Mouse (Mus musculus) testis, adult 2 months (tissue): ENCODE measurements at regions not wholly inside any gene's neighbourhood (a gene's known extent, or its start where the extent isn't known, plus 50 kb on each side); places are given as distances from the start of the nearest gene placed in this dataset.

ENCODE experiments used
- H3K27ac ChIP-seq: fragments of 200-500 bp; 2 replicates; pipeline ENCODE4 v1.5.1; 2012; ENCODE audit warnings: low read depth, low read length; ENCODE audit not compliant: control insufficient read depth, insufficient read depth
- H3K27me3 ChIP-seq: fragments of 200-500 bp; 2 replicates; pipeline ENCODE4 v1.6.1; 2012; ENCODE audit warnings: mild to moderate bottlenecking, low read length, moderate library complexity; ENCODE audit not compliant: control insufficient read depth, insufficient read depth
- H3K36me3 ChIP-seq: fragments of 200-500 bp; 2 replicates; pipeline ENCODE4 v1.6.1; 2012; ENCODE audit warnings: mild to moderate bottlenecking, low read length; ENCODE audit not compliant: control insufficient read depth, insufficient read depth
- H3K4me1 ChIP-seq: fragments of 200-500 bp; 2 replicates; pipeline ENCODE4 v1.6.1; 2012; ENCODE audit warnings: low read length; ENCODE audit not compliant: control insufficient read depth, insufficient read depth
- H3K4me3 ChIP-seq: fragments of 200-500 bp; 2 replicates; pipeline ENCODE4 v1.5.1; 2012; ENCODE audit warnings: low read depth, mild to moderate bottlenecking, low read length, moderate library complexity, mixed read lengths; ENCODE audit not compliant: control insufficient read depth
- CTCF ChIP-seq: fragments of 200-500 bp; IDR thresholded peaks from 2 replicates; pipeline ENCODE4 v1.5.1; 2012; ENCODE audit warnings: low read depth, mild to moderate bottlenecking, inconsistent platforms, low read length, moderate library complexity; ENCODE audit not compliant: control insufficient read depth, insufficient read depth, insufficient replicate concordance
- POLR2A ChIP-seq: fragments of 200-500 bp; IDR thresholded peaks from 2 replicates; pipeline ENCODE4 v1.6.1; 2012; ENCODE audit warnings: low read depth, mild to moderate bottlenecking, inconsistent platforms, low read length, moderate library complexity; ENCODE audit not compliant: control insufficient read depth

- Histone ChIP-seq H3K36me3 (no peaks in the 10 kb centered on the region), H3K4me3 (no peak overlapping the region), H3K27me3 (no peaks in the 10 kb centered on the region), H3K4me1 (no peaks in the 10 kb centered on the region), H3K27ac (no peak overlapping the region)
- TF ChIP-seq POLR2A: no peak
- TF ChIP-seq CTCF: no peak
Observed at GRCm38 (mm10) chr3:121902246-121902645, 50.1 kb upstream of the Arhgap29 start.

GRCm38 (mm10) chr3:121900429-121900844 is 51.9 kb upstream of the Arhgap29 start:
- H3K4me1 ChIP-seq: no peaks in the 10 kb centered on the region
- H3K4me3 ChIP-seq: no peak overlapping the region
- H3K36me3 ChIP-seq: no peaks in the 10 kb centered on the region
- TF ChIP-seq POLR2A (no peak), CTCF (no peak)
- no peaks in the 10 kb centered on the region for H3K27me3 ChIP-seq
- H3K27ac ChIP-seq: no peak overlapping the region

- Histone ChIP-seq H3K36me3 (no peaks in the 10 kb centered on the region), H3K4me1 (no peaks in the 10 kb centered on the region), H3K27ac (no peak overlapping the region), H3K4me3 (no peak overlapping the region), H3K27me3 (no peaks in the 10 kb centered on the region)
- TF ChIP-seq CTCF (no peak), POLR2A (no peak)
Observed at GRCm38 (mm10) chr3:121897821-121898574, 54.3 kb upstream of the Arhgap29 start.

GRCm38 (mm10) chr3:121893606-121894005 is 58.7 kb upstream of the Arhgap29 start:
- Histone ChIP-seq H3K4me1 (no peaks in the 10 kb centered on the region), H3K36me3 (no peaks in the 10 kb centered on the region), H3K27ac (no peak overlapping the region), H3K27me3 (no peaks in the 10 kb centered on the region), H3K4me3 (no peak overlapping the region)
- no peak for TF ChIP-seq CTCF
- no peak for TF ChIP-seq POLR2A

GRCm38 (mm10) chr3:121892675-121893074 is 59.7 kb upstream of the Arhgap29 start:
- Histone ChIP-seq H3K4me3 (no peak overlapping the region), H3K27ac (no peak overlapping the region), H3K36me3 (no peaks in the 10 kb centered on the region), H3K4me1 (no peaks in the 10 kb centered on the region), H3K27me3 (no peaks in the 10 kb centered on the region)
- TF ChIP-seq POLR2A (no peak), CTCF (no peak)

- TF ChIP-seq POLR2A: no peak
- TF ChIP-seq CTCF: no peak
- Histone ChIP-seq H3K27me3 (no peaks in the 10 kb centered on the region), H3K4me3 (no peak overlapping the region), H3K36me3 (no peaks in the 10 kb centered on the region), H3K4me1 (no peaks in the 10 kb centered on the region), H3K27ac (no peak overlapping the region)
Observed at GRCm38 (mm10) chr3:121891338-121891737, 61.0 kb upstream of the Arhgap29 start.

GRCm38 (mm10) chr3:121890563-121890962 is 61.8 kb upstream of the Arhgap29 start:
- TF ChIP-seq CTCF (no peak), POLR2A (no peak)
- H3K4me1 ChIP-seq: 0 out of 2 replicates have a peak, but pooled peaks cover 2% of the 10 kb centered on the region
- no peaks in the 10 kb centered on the region for H3K27me3 ChIP-seq
- H3K27ac ChIP-seq: no peak overlapping the region; the same call in 1 of the 2 replicates
- H3K4me3 ChIP-seq: no peak overlapping the region
- H3K36me3 ChIP-seq: no peaks in the 10 kb centered on the region

- Histone ChIP-seq H3K27ac (no peak overlapping the region), H3K27me3 (no peaks in the 10 kb centered on the region), H3K36me3 (no peaks in the 10 kb centered on the region), H3K4me3 (no peak overlapping the region), H3K4me1 (peaks cover 4% of the 10 kb centered on the region; the same call in 1 of the 2 replicates)
- TF ChIP-seq CTCF (no peak), POLR2A (no peak)
Observed at GRCm38 (mm10) chr3:121886870-121887605, 65.3 kb upstream of the Arhgap29 start.
